Mouse (Mus musculus): ENCODE results near the gene Olfr1175-ps.

Olfr1175-ps gene

DNA sequence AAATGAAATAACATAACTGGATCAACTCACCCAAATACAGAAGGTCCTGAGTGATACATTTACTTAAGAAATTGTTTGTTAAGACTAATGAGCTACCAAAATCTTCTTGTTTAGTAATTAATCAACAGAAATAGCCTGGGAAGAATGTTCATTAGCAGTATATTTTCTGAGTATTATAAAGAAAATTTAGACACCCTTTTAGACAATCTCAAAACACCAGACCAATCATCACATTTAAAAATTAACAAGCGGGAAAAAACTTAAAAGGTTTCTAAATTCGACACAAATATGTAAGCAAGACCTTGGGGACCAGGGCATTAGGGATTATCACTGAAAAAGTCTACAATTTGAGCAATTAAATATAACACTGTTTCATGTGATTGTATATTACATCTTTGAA is at the start of gene Olfr1175-ps:
Olfr1175-ps (minus strand) TSS at position 101 of the 400 bp plus-strand sequence.
- no peak for DNase-seq (ENCODE audit: low read depth, low spot score)

GRCm38 (mm10) chr2:88356304-88356703 is 29.3 kb upstream of the Olfr1175-ps start:
- peak; percentile 27 for DNase-seq (ENCODE audit: low read depth, low spot score)

GRCm38 (mm10) chr2:88346392-88346791 is 19.4 kb upstream of the Olfr1175-ps start, which contains the start of gene Olfr1177-ps:
Gene Olfr1177-ps (minus strand): TSS chr2:88346492.
- DNase-seq (ENCODE audit: low read depth, low spot score): no peak

GRCm38 (mm10) chr2:88336421-88336820 is 9.4 kb upstream of the Olfr1175-ps start, which contains the start of gene Olfr1176:
Gene Olfr1176 (plus strand): TSS chr2:88336721.
- no peak for DNase-seq (ENCODE audit: low read depth, low spot score)

DNA sequence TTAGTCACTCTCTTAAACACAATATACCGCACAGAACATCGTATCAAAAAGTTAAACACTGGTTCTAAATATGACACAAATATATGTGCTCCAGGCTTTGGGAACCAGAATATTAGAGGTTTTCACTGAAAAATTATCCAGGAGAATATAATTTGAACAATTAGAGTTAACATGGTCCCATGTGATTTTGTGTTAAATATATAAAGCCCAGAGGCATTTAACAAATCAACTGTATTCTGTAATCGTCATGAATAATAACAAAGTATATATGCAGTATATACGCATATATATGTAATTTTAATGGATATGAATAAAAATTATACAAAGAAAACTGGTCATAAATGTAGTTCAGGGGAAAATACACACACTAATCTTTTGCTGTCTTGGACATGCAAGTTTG is 12.0 kb downstream of the Olfr1175-ps start, which contains the start of gene Olfr1174-ps:
Olfr1174-ps (minus strand) TSS at position 101 of the 400 bp plus-strand sequence.
- no peak for DNase-seq (ENCODE audit: low read depth, low spot score)

GRCm38 (mm10) chr2:88279775-88280174 is 47.2 kb downstream of the Olfr1175-ps start, which contains the start of gene Olfr1173:
Gene Olfr1173 (minus strand): TSS chr2:88279875.
- DNase-seq (ENCODE audit: low read depth, low spot score): no peak
